Mouse (Mus musculus) liver, embryonic 13.5 days (tissue): ENCODE measurements around the gene Pqlc3. TPM values are rescaled to one million over a fixed set of nuclear protein-coding genes. Genes with fewer than 3 reads are reported as not detected.

Experiments
- ATAC-seq: fragments of 200-750 bp; cut with Nextera tagmentation; 2 replicates; pipeline ENCODE4 v1.8.0; 2017; ENCODE audit warnings: low read depth, mild to moderate bottlenecking, moderate number of reproducible peaks, moderate library complexity
- DNase-seq: peaks from one replicate; pipeline ENCODE4 v3.0.0; 2022
- H3K27ac ChIP-seq: fragments of 300-500 bp; sonication (generic); 2 replicates; pipeline ENCODE4 v1.5.1; 2015; ENCODE audit warnings: moderate library complexity, mild to moderate bottlenecking, inconsistent platforms
- H3K27me3 ChIP-seq: fragments of 300-500 bp; sonication (generic); 2 replicates; pipeline ENCODE4 v1.6.1; 2015; ENCODE audit warnings: mild to moderate bottlenecking, inconsistent platforms
- H3K36me3 ChIP-seq: fragments of 300-500 bp; sonication (generic); 2 replicates; pipeline ENCODE4 v1.6.1; 2015; ENCODE audit warnings: mild to moderate bottlenecking, inconsistent platforms
- H3K4me1 ChIP-seq: fragments of 300-500 bp; sonication (generic); replicated peaks from 2 replicates; pipeline ENCODE4 v1.6.1; 2015; ENCODE audit warnings: inconsistent platforms
- H3K4me2 ChIP-seq: fragments of 300-500 bp; sonication (generic); 2 replicates; pipeline ENCODE4 v1.6.1; 2015; ENCODE audit warnings: inconsistent platforms, mild to moderate bottlenecking, moderate library complexity
- H3K4me3 ChIP-seq: fragments of 300-500 bp; sonication (generic); replicated peaks from 2 replicates; pipeline ENCODE4 v1.5.1; 2015; ENCODE audit warnings: mild to moderate bottlenecking, inconsistent platforms
- H3K9ac ChIP-seq: fragments of 300-500 bp; sonication (generic); 2 replicates; pipeline ENCODE4 v1.6.1; 2015; ENCODE audit warnings: mild to moderate bottlenecking, inconsistent platforms
- H3K9me3 ChIP-seq: fragments of 300-500 bp; sonication (generic); replicated peaks from 2 replicates; pipeline ENCODE4 v1.6.1; 2016; ENCODE audit warnings: inconsistent platforms
- WGBS: fragments of 180-500 bp; shearing (Covaris S2); methylation state at CpG from one replicate; pipeline ENCODE4 v1.1.7; 2015; ENCODE audit not compliant: insufficient replicate concordance; 5-methylcytosine and 5-hydroxymethylcytosine counted together
- polyA plus RNA-seq: library from polyadenylated mRNA; unstranded; fragments of >200 nt; fragmentation: Nextera tagmentation; extraction: Ambion mirVana; gene quantifications from 2 replicates; pipeline ENCODE4 v1.2.1, GENCODE M21; 2015

Pqlc3 gene
- polyA plus RNA-seq, 1 experiment from 2014 or later, result 5.5 TPM

DNA sequence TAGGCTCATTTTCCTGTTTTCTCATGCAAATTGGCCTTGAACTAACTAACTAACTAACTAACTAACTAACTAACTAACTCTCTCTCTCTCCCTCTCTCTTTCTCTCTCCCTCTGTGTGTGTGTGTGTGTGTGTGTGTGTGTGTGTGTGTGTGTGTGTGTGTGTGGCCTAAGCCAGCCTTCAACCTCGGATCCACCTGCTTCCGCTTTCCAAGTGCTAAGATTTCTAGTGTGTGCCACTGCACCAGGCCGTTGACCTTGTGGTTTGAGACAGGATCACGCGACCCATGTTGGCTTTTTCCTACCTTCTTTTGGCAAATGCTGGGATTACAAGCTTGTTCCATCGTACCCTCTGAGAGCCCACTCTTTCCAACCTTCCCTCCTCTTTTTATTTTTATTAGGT is 420 bp upstream of the Pqlc3 start:
- Histone ChIP-seq H3K4me2 (peak overlapping the region; percentile 91), H3K36me3 (no peaks in the 10 kb centered on the region), H3K27ac (peak overlapping the region; percentile 77), H3K9ac (no peak overlapping the region), H3K4me3 (peak overlapping the region; percentile 74; the same call in 1 of the 2 replicates), H3K27me3 (peaks cover 32% of the 10 kb centered on the region), H3K9me3 (no peaks in the 10 kb centered on the region), H3K4me1 (peaks cover 48% of the 10 kb centered on the region)
- ATAC-seq, result no peak
- DNase-seq, result no peak
- WGBS, result 50% methylated on average over 6 of the region's 6 CpGs

DNA sequence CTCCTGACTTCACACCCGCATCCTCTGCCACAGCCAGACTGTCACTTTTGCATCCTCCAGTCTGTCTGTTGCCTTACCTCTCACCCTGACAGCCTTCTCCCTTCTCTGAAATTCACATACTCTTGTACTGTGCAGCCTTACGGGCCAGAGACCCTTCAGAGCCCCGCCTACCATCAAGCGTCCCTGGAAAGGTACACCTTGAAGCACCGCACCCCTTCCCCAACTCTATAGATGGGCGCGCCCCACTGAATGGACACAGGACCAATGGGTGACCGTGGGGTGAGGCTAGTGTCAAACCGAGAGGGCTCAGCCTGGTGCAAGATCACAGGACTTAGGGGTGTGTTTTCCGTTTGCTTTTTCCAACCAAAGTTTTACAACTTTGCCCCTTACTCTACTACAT is 1.1 kb downstream of the Pqlc3 start:
- Histone ChIP-seq H3K9me3 (no peaks in the 10 kb centered on the region), H3K36me3 (no peaks in the 10 kb centered on the region), H3K27me3 (peaks cover 29% of the 10 kb centered on the region), H3K27ac (no peak overlapping the region), H3K4me2 (peak overlapping the region; percentile 91), H3K4me1 (peaks cover 57% of the 10 kb centered on the region), H3K9ac (peak overlapping the region; percentile 75), H3K4me3 (peak overlapping the region; percentile 74)
- DNase-seq (no peak), ATAC-seq (no peak)
- 10% methylated on average over 10 of the region's 10 CpGs for WGBS

- Histone ChIP-seq H3K9ac (no peak overlapping the region), H3K4me2 (no peak overlapping the region), H3K4me1 (peaks cover 47% of the 10 kb centered on the region), H3K27ac (no peak overlapping the region), H3K27me3 (peaks cover 27% of the 10 kb centered on the region), H3K9me3 (no peaks in the 10 kb centered on the region), H3K4me3 (no peak overlapping the region), H3K36me3 (no peaks in the 10 kb centered on the region)
- WGBS, result 74% methylated on average over 5 of the region's 5 CpGs
- ATAC-seq (no peak), DNase-seq (no peak)
These were observed 3.2 kb downstream of the Pqlc3 start for GRCm38 (mm10) chr12:16996886-16997462.

- DNase-seq (no peak), ATAC-seq (no peak)
- Histone ChIP-seq H3K9me3 (no peaks in the 10 kb centered on the region), H3K27ac (no peak overlapping the region), H3K4me1 (peaks cover 40% of the 10 kb centered on the region), H3K27me3 (peaks cover 22% of the 10 kb centered on the region), H3K4me2 (no peak overlapping the region), H3K36me3 (peaks cover 3% of the 10 kb centered on the region; the same call in 1 of the 2 replicates), H3K9ac (no peak overlapping the region), H3K4me3 (no peak overlapping the region)
- 69% methylated on average over 5 of the region's 5 CpGs for WGBS
These were observed 3.9 kb downstream of the Pqlc3 start for GRCm38 (mm10) chr12:16996281-16996680.

GRCm38 (mm10) chr12:16994291-16994690 is 5.9 kb downstream of the Pqlc3 start:
- Histone ChIP-seq H3K9me3 (no peaks in the 10 kb centered on the region), H3K4me1 (peaks cover 22% of the 10 kb centered on the region), H3K4me3 (no peak overlapping the region), H3K27me3 (peaks cover 18% of the 10 kb centered on the region), H3K9ac (no peak overlapping the region), H3K4me2 (no peak overlapping the region), H3K27ac (no peak overlapping the region), H3K36me3 (peaks cover 8% of the 10 kb centered on the region; the same call in 1 of the 2 replicates)
- DNase-seq, result no peak
- no peak for ATAC-seq
- WGBS, result 72% methylated on average over 2 of the region's 2 CpGs

GRCm38 (mm10) chr12:16992355-16992754 is 7.9 kb downstream of the Pqlc3 start:
- 67% methylated on average over 2 of the region's 2 CpGs for WGBS

GRCm38 (mm10) chr12:16991376-16991775 is 8.8 kb downstream of the Pqlc3 start:
- H3K27ac ChIP-seq, result no peak overlapping the region
- H3K4me1 ChIP-seq, result peaks cover 12% of the 10 kb centered on the region; the same call in 1 of the 2 replicates
- ATAC-seq (no peak), DNase-seq (no peak)
- H3K4me2 ChIP-seq, result no peak overlapping the region
- H3K4me3 ChIP-seq, result no peak overlapping the region
- no peaks in the 10 kb centered on the region for H3K9me3 ChIP-seq
- H3K9ac ChIP-seq, result no peak overlapping the region
- no peaks in the 10 kb centered on the region for H3K27me3 ChIP-seq
- 72% methylated on average over 2 of the region's 2 CpGs for WGBS
- H3K36me3 ChIP-seq, result peaks cover 19% of the 10 kb centered on the region

More at GRCm38 (mm10) chr12:16992355-16992754, 7.9 kb downstream of the Pqlc3 start:
- no peak for ATAC-seq
- no peak overlapping the region for H3K4me3 ChIP-seq
- 0 out of 2 replicates have a peak, but pooled peaks cover 3% of the 10 kb centered on the region for H3K27me3 ChIP-seq
- H3K9me3 ChIP-seq, result no peaks in the 10 kb centered on the region
- no peak for DNase-seq
- H3K36me3 ChIP-seq, result peaks cover 11% of the 10 kb centered on the region; the same call in 1 of the 2 replicates
- no peak overlapping the region for H3K4me2 ChIP-seq
- H3K27ac ChIP-seq, result no peak overlapping the region
- peaks cover 12% of the 10 kb centered on the region; the same call in 1 of the 2 replicates for H3K4me1 ChIP-seq
- no peak overlapping the region for H3K9ac ChIP-seq

DNA sequence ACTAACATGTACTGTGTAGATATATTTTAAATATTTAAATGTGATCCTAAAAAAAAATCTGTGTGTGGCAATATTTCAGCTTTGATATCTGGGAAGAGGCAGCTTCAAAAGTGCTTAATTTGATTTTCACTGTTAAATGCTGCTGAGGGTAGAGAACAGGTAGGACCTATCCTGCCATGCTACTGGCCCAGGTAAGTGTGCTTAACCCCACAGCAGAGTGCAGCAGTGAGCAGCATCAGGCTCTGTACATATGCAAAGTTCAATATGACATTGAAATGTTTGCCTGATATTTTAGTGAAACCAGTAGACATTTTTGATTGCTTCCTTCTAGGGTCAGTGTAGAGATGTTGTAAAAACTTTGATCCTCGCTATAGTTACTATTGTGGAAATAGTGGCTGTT is 14.4 kb downstream of the Pqlc3 start:
- Histone ChIP-seq H3K9me3 (no peaks in the 10 kb centered on the region), H3K27me3 (no peaks in the 10 kb centered on the region), H3K9ac (no peak overlapping the region), H3K4me3 (no peak overlapping the region), H3K27ac (no peak overlapping the region), H3K4me1 (no peaks in the 10 kb centered on the region), H3K36me3 (peaks cover 38% of the 10 kb centered on the region), H3K4me2 (no peak overlapping the region)
- ATAC-seq, result no peak
- no peak for DNase-seq
- WGBS, result 89% methylated on average over 1 of the region's 1 CpGs

DNA sequence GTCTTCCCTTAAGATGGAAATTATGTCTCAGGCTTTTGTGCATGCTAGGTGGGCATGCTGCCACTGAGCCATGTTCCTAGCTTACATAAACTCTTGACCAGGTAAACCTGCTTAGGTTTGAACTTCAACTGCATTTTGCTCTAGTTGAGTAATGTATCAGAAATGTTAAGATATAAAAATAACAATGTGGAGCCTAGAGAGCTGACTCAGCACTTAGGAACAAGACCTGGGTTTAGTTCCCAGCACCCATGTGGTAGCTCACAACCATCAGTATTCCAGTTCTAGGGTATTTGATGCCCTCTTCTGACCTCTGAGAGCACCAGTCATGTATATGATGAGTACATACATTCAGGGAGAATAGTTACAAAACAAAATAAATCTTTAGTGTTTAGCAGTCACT is 23.1 kb downstream of the Pqlc3 start:
- DNase-seq (no peak), ATAC-seq (no peak)
- H3K4me1 ChIP-seq, result no peaks in the 10 kb centered on the region
- no peaks in the 10 kb centered on the region for H3K9me3 ChIP-seq
- no peak overlapping the region for H3K27ac ChIP-seq
- H3K4me3 ChIP-seq, result no peak overlapping the region
- H3K4me2 ChIP-seq, result no peak overlapping the region
- H3K9ac ChIP-seq, result no peak overlapping the region
- no peaks in the 10 kb centered on the region for H3K27me3 ChIP-seq
- peaks cover 79% of the 10 kb centered on the region for H3K36me3 ChIP-seq

- Histone ChIP-seq H3K9me3 (no peaks in the 10 kb centered on the region), H3K27ac (no peak overlapping the region), H3K4me2 (no peak overlapping the region), H3K9ac (no peak overlapping the region), H3K36me3 (peaks cover 39% of the 10 kb centered on the region), H3K4me3 (no peak overlapping the region), H3K27me3 (no peaks in the 10 kb centered on the region), H3K4me1 (no peaks in the 10 kb centered on the region)
- DNase-seq (no peak), ATAC-seq (no peak)
- WGBS, result 94% methylated on average over 2 of the region's 2 CpGs
These were observed 33.4 kb downstream of the Pqlc3 start for GRCm38 (mm10) chr12:16966811-16967210.

- Histone ChIP-seq H3K9me3 (no peaks in the 10 kb centered on the region), H3K4me3 (no peak overlapping the region), H3K27ac (no peak overlapping the region), H3K36me3 (peaks cover 40% of the 10 kb centered on the region), H3K4me1 (no peaks in the 10 kb centered on the region), H3K27me3 (no peaks in the 10 kb centered on the region), H3K4me2 (no peak overlapping the region), H3K9ac (no peak overlapping the region)
- no peak for ATAC-seq
- WGBS, result 77% methylated on average over 2 of the region's 2 CpGs
- DNase-seq, result no peak
These were observed 36.9 kb downstream of the Pqlc3 start for GRCm38 (mm10) chr12:16963354-16963753.

DNA sequence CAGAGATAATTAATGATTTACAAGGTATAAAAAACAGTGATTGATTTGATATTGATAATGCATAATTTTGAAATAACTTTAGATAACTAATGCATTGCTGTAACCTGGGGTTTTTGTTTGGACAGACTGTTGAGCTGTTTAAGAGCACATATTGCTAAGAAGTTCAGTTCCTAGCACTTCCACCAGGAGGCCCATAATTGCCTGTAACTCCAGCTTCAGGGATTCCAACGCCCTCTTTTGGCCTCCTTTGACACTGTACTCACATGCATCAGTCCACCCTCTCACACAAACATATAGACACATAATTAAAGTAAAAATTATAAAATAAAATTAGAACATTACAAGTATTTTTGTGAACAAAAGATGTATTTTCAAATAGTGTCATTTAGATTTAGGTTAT is 41.4 kb downstream of the Pqlc3 start:
- peaks cover 49% of the 10 kb centered on the region for H3K36me3 ChIP-seq
- no peak overlapping the region for H3K4me3 ChIP-seq
- no peak overlapping the region for H3K4me2 ChIP-seq
- H3K4me1 ChIP-seq, result no peaks in the 10 kb centered on the region
- DNase-seq (no peak), ATAC-seq (no peak)
- H3K9me3 ChIP-seq, result no peaks in the 10 kb centered on the region
- no peak overlapping the region for H3K27ac ChIP-seq
- H3K27me3 ChIP-seq, result no peaks in the 10 kb centered on the region
- 71% methylated on average over 1 of the region's 1 CpGs for WGBS
- H3K9ac ChIP-seq, result no peak overlapping the region
